Mouse (Mus musculus) heart, adult 2 months (tissue): ENCODE measurements around the gene Nup98. TPM values are rescaled to one million over a fixed set of nuclear protein-coding genes. Genes with fewer than 3 reads are reported as not detected.
A peak's percentile ranks its signal among the peaks of the same experiment; 100 is the strongest.

Experiments used
- DNase-seq, 2 experiments: peaks; one replicate each; pipeline ENCODE4 v3.0.0; 2021
- H3K27ac ChIP-seq: fragments of 200-600 bp; 2 replicates; pipeline ENCODE4 v1.8.1; 2022
- H3K27me3 ChIP-seq: fragments of 200-500 bp; 2 replicates; pipeline ENCODE4 v1.6.1; 2012; ENCODE audit warnings: mild to moderate bottlenecking, low read length, inconsistent platforms, mixed read lengths; ENCODE audit not compliant: control insufficient read depth, insufficient read depth
- H3K36me3 ChIP-seq: fragments of 200-500 bp; 2 replicates; pipeline ENCODE4 v1.6.1; 2012; ENCODE audit warnings: low read length, inconsistent platforms; ENCODE audit not compliant: control insufficient read depth, insufficient read depth
- H3K4me1 ChIP-seq: fragments of 200-500 bp; 2 replicates; pipeline ENCODE4 v1.6.1; 2011; ENCODE audit warnings: low read length; ENCODE audit not compliant: control insufficient read depth, insufficient read depth
- H3K4me3 ChIP-seq: fragments of 200-600 bp; 2 replicates; pipeline ENCODE4 v1.8.1; 2022
- H3K79me2 ChIP-seq: fragments of 200-500 bp; replicated peaks from 2 replicates; pipeline ENCODE4 v1.6.1; 2012; ENCODE audit warnings: mild to moderate bottlenecking, inconsistent platforms, low read length, moderate library complexity, mixed read lengths; ENCODE audit not compliant: control insufficient read depth, insufficient read depth
- H3K9ac ChIP-seq: fragments of 200-500 bp; 2 replicates; pipeline ENCODE4 v1.6.1; 2012; ENCODE audit warnings: low read depth, mild to moderate bottlenecking, control low read depth, inconsistent platforms, low read length, mixed read lengths
- CTCF ChIP-seq: fragments of 200-600 bp; IDR thresholded peaks from 2 replicates; pipeline ENCODE4 v1.8.1; 2022; ENCODE audit warnings: antibody characterized with exemption, mild to moderate bottlenecking, moderate library complexity
- EP300 ChIP-seq: fragments of 200-500 bp; IDR thresholded peaks from 2 replicates; pipeline ENCODE4 v1.6.1; 2011; ENCODE audit warnings: low read depth, low read length, control low read depth; ENCODE audit not compliant: insufficient read depth
- POLR2A ChIP-seq: fragments of 200-500 bp; IDR thresholded peaks from 2 replicates; pipeline ENCODE4 v1.6.1; 2011; ENCODE audit warnings: mild to moderate bottlenecking, low read depth, low read length, control low read depth; ENCODE audit not compliant: insufficient read depth
- WGBS: fragments of 180-500 bp; shearing (Covaris S2); methylation state at CpG from one replicate; pipeline ENCODE4 v1.1.7; 2018; 5-methylcytosine and 5-hydroxymethylcytosine counted together
- intact Hi-C: fragments of 180-260 bp; cut with DNase I; formaldehyde crosslinking; loops from one replicate; pipeline ENCODE4 v1.15.1; 2025
- long read RNA-seq: library from polyadenylated mRNA; stranded (forward); transcript quantifications from one replicate; pipeline ENCODE4 v2.0.0, GENCODE M21; 2021
- polyA plus RNA-seq: library from polyadenylated mRNA; depleted of rRNA; stranded (reverse); fragments of >200 nt; gene quantifications from 2 replicates; pipeline ENCODE4 v1.2.3, GENCODE M21; 2012; rRNA removed
- total RNA-seq, 2 experiments: library from RNA; stranded (reverse); gene quantifications; 2 replicates each; pipeline ENCODE4 v1.2.3; 2021

The Nup98 gene
- total RNA-seq (10 to 100 TPM; 31.9 to 32.9 TPM), polyA plus RNA-seq (9.9 and 15.6 TPM in 2 replicates)
- long read RNA-seq, full-length matches to known transcripts, result 6 of 9 reads
- long read RNA-seq, partial matches to known transcripts, result 1 of 9 reads
- long read RNA-seq, other reads (novel, unspliced or antisense), result 2 of 9 reads

DNA sequence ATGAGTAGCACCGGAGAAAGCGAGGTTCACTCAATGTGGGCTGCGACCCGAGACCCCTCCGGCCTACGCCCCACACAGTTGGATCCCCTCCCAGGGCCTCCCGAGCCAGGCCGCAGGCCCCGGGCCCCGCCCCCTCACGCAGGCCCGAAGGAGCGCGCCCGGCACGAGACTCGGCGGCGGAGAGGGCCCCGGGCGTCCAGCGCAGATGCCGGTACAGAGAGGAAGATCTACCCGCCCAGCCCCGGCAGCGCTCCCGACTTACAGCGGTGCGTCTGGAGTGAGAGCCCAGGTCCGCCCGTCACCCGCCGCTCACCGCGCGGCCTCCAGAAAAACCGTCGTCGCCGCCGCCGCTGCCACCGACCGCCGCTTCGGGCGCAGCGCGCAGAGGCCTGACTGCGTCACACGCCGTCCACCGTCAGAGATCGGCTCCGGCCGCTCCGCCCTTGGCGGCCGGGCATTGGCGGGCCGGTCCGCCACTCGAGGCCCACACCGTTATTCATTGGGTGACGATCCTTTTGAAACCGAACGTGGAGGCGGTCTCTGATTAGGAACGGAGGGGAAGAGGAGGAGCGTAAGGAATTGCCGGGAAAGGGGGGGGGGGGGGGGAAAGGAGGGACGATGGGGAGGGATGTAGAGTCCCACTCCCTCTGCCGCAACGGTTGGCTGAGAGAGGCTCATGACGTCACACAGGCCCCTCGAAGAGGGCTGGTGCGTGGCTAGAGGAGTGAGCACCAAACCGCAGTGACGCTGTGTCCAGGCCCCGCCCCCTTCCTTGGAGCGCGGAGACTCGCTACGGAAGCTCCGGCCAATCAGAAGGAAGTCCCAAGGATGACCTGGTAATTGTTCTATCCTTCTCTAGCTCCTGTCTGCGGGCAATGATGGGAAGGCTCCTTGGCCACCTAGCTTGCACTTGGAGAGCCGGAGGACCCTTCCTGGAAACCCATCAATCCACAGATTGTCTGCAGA lies at the start of gene Nup98, which contains the start of gene Pgap2:
Gene Nup98, minus strand, starts transcription at position 421 of the 966 bp plus-strand sequence.
Gene Pgap2, plus strand, starts transcription at position 453 of the 966 bp plus-strand sequence.
- peaks cover 6% of the 10 kb centered on the region for H3K79me2 ChIP-seq
- 1% methylated on average over 86 of the region's 87 CpGs for WGBS
- H3K4me3 ChIP-seq, result peak within 1 kb of the TSS; percentile 60
- peak; percentile 97 to 99 for DNase-seq
- 0 out of 2 replicates have a peak, but pooled peaks have one; percentile 26 for TF ChIP-seq EP300
- TF ChIP-seq POLR2A, result peak; percentile 76
- peak; percentile 55 for TF ChIP-seq CTCF
- peak within 1 kb of the TSS; percentile 89 for H3K9ac ChIP-seq
- intact Hi-C loops, result loop anchor here (5.0 kb wide), 1 partner anchor 42 kb away; no protein-coding TSS in a partner anchor
- peaks cover 4% of the 10 kb centered on the region for H3K4me1 ChIP-seq
- H3K27ac ChIP-seq, result peak within 1 kb of the TSS; percentile 95
- peaks cover 8% of the 10 kb centered on the region for H3K36me3 ChIP-seq
- H3K27me3 ChIP-seq, result no peaks in the 10 kb centered on the region

- Histone ChIP-seq H3K27ac (no peak overlapping the region), H3K9ac (no peak overlapping the region), H3K4me1 (no peaks in the 10 kb centered on the region), H3K27me3 (no peaks in the 10 kb centered on the region), H3K4me3 (no peak overlapping the region), H3K79me2 (no peaks in the 10 kb centered on the region), H3K36me3 (no peaks in the 10 kb centered on the region)
- TF ChIP-seq CTCF, result no peak
- no peak for TF ChIP-seq EP300
- no peak for TF ChIP-seq POLR2A
- WGBS, result 78% methylated on average over 3 of the region's 3 CpGs
- DNase-seq, result no peak
- intact Hi-C loops, result loop anchor here (2.0 kb wide), 1 partner anchor 158 kb away; no protein-coding TSS in a partner anchor
These were observed 48.8 kb upstream of the Nup98 start for GRCm38 (mm10) chr7:102258753-102259152.

GRCm38 (mm10) chr7:102258189-102258588 lies 48.2 kb upstream of the Nup98 start:
- no peak overlapping the region for H3K27ac ChIP-seq
- no peak overlapping the region for H3K9ac ChIP-seq
- no peak overlapping the region for H3K4me3 ChIP-seq
- peak; percentile 68 to 84 for DNase-seq
- H3K4me1 ChIP-seq, result no peaks in the 10 kb centered on the region
- no peaks in the 10 kb centered on the region for H3K79me2 ChIP-seq
- no peaks in the 10 kb centered on the region for H3K36me3 ChIP-seq
- no peaks in the 10 kb centered on the region for H3K27me3 ChIP-seq
- 19% methylated on average over 4 of the region's 4 CpGs for WGBS
- TF ChIP-seq EP300, result no peak
- peak; percentile 71 for TF ChIP-seq CTCF
- intact Hi-C loops, result loop anchor here (2.0 kb wide), 1 partner anchor 159 kb away; no protein-coding TSS in a partner anchor

- no peaks in the 10 kb centered on the region for H3K36me3 ChIP-seq
- TF ChIP-seq POLR2A (no peak), CTCF (no peak), EP300 (no peak)
These were observed 46.7 kb upstream of the Nup98 start for GRCm38 (mm10) chr7:102256636-102257035.

DNA sequence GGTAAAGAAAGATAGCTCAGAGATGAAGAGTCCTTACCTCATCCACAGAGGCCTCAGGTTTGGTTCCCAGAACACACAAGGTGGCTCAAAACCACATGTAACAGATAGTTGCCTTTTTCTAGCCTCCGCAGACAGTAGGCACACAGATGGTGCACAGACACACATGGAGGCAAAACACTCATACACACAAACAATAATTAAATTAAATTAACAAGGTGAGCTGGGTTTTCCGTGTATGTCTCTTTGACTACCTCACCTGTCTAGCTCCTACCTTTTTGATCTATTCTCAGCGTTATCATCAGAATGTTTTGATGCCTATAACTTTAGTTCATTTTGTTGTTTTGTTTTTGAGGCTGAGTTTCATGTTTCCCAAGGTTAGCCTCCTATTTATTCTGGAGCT lies 46.0 kb upstream of the Nup98 start, which contains the start of gene Rhog:
Gene Rhog, minus strand, starts transcription at position 101 of the 400 bp plus-strand sequence.
- H3K9ac ChIP-seq, result no peak within 1 kb of the TSS
- 86% methylated on average over 3 of the region's 3 CpGs for WGBS
- H3K27me3 ChIP-seq, result no peaks in the 10 kb centered on the region
- DNase-seq, result no peak
- no peak for TF ChIP-seq POLR2A
- TF ChIP-seq EP300, result no peak
- no peak for TF ChIP-seq CTCF
- H3K79me2 ChIP-seq, result no peaks in the 10 kb centered on the region
- H3K4me3 ChIP-seq, result no peak within 1 kb of the TSS
- intact Hi-C loops, result no loop called here
- no peak within 1 kb of the TSS for H3K27ac ChIP-seq
- no peaks in the 10 kb centered on the region for H3K36me3 ChIP-seq
- H3K4me1 ChIP-seq, result peaks cover 1% of the 10 kb centered on the region; the same call in 1 of the 2 replicates

More at GRCm38 (mm10) chr7:102256636-102257035, 46.7 kb upstream of the Nup98 start:
- Histone ChIP-seq H3K9ac (no peak overlapping the region), H3K4me3 (no peak overlapping the region), H3K27ac (no peak overlapping the region), H3K4me1 (no peaks in the 10 kb centered on the region), H3K27me3 (no peaks in the 10 kb centered on the region), H3K79me2 (no peaks in the 10 kb centered on the region)
- 81% methylated on average over 3 of the region's 3 CpGs for WGBS
- no peak for DNase-seq
- intact Hi-C loops, result no loop called here
